Mouse (Mus musculus) forebrain, embryonic 15.5 days (tissue): ENCODE results near the gene Chst7. TPM values are rescaled to one million over a fixed set of nuclear protein-coding genes. Genes with fewer than 3 reads are reported as not detected.

Experiments used
- polyA plus RNA-seq: library from polyadenylated mRNA; unstranded; fragments of >200 nt; fragmentation: Nextera tagmentation; extraction: Ambion mirVana; gene quantifications from 2 replicates; pipeline ENCODE4 v1.2.1, GENCODE M21; 2015

Chst7 gene
- polyA plus RNA-seq, 1 experiment from 2014 or later = 4.4 TPM

Other genes with a start within 250 kb of the Chst7 start
- 5.0 and 5.3 TPM in 2 replicates for gene Slc9a7, start 232.2 kb downstream of the Chst7 start, polyA plus RNA-seq